Mouse (Mus musculus) embryonic fibroblast, embryonic 13.5 days (primary cell): ENCODE data around the gene Ranbp3.

Experiments used
- CTCF ChIP-seq: IDR thresholded peaks from 2 replicates; pipeline ENCODE4 v1.5.1; 2011; ENCODE audit warnings: mild to moderate bottlenecking, control low read depth, low read length, moderate library complexity, borderline replicate concordance; ENCODE audit not compliant: insufficient read depth
- POLR2A ChIP-seq: IDR thresholded peaks from 2 replicates; pipeline ENCODE4 v1.6.1; 2011; ENCODE audit warnings: low read depth, mild to moderate bottlenecking, control low read depth, low read length, moderate library complexity

DNA sequence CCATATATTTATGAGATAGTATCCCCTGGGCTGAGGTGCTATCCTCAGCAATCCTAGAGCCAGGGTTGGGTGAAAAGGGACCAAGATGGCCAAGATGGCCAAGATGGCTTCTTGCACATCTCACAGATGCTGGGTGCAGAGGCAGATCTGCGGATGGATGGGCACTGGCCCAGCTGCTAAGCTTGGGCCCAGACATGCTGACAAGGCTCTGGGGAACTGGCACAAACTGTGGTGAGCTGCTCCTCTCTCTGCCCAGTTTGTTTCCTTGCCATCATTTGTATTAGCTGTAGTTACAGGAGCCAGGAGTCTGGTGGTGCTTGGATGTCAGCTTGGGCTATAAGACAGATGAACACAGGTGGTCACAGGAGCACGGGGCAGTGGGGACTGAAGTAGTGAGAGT lies 11.6 kb downstream of the Ranbp3 start:
- TF ChIP-seq POLR2A (no peak), CTCF (no peak)
